Mouse (Mus musculus) hematopoietic stem cell, adult 5-6 weeks (primary cell): ENCODE data around the gene Prkag2. TPM values are rescaled to one million over a fixed set of nuclear protein-coding genes. Genes with fewer than 3 reads are reported as not detected.

Experiments
- ATAC-seq, 2 experiments: fragments of 125-278 bp in 1 of 2; replicated peaks in 1 of 2; 2 replicates each; pipeline ENCODE4 v1.8.0; 2016 to 2017; ENCODE audit warnings: inconsistent platforms in 2 of 2, mild to moderate bottlenecking in 2 of 2, moderate number of reproducible peaks in 2 of 2, low read depth in 1 of 2, moderate TSS enrichment in 1 of 2; ENCODE audit not compliant: low FRiP score in 2 of 2, poor library complexity in 2 of 2, severe bottlenecking in 2 of 2, insufficient read depth in 1 of 2, low TSS enrichment in 1 of 2
- total RNA-seq: library from RNA; stranded (forward); fragments of 172-1452, 232-1000 nt; gene quantifications from 2 replicates; pipeline ENCODE4 v1.2.3, GENCODE M21; 2017

The Prkag2 gene
- total RNA-seq, 1 experiment from 2014 or later, result 75.0 TPM

DNA sequence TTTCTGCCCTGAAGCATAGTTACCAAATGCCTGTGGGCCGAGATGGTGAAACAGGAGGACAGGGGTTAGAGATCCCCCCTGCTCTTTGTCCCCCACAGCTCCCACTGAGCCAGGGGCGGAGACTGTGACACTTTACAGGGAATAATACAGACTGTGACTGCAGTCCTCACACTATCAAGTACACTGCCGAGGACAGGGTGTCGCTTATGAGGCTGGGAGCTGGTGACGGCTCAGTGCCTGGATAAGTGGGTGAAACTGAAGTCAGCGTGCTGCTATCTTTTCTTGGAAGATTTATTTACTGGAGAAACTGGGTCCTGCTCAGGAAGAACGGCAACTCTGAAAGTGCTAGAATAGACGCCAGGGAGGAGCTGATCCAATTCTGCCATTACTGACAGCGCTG, 210.6 kb downstream of the Prkag2 start:
- ATAC-seq, result no peak

DNA sequence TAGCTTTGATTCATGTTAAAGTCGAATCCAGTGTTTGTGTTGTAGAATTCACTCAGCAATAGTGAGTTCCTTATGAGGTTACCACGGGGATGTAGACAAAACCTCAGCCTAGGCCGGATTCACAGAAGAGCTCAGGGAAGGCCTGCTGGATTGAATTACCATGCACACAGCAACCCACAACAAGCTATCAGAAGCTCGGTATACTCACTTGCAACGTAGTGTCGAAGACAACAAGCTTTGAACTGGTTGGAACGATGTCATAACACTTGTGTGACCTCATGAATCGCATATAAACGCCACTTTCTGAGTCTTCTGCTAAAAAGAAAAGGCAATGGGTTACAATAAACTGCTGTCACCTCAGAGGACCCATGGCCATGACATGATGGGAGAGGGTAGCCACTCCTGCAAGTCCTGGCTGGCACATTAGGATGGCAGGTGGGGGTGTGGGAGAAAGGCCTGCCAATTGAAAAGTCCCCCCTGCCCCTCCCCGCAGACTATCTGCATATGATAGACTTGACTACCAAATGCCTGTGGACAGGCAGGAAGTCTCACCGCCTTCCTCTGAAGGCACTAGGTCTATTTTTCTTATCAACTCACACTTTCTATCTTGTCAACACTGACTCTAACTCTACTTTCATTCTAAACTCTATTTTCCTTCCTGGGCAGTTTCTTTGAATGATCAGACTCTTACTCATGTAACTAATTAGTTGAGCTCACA, 211.4 kb downstream of the Prkag2 start:
- no peak for ATAC-seq

DNA sequence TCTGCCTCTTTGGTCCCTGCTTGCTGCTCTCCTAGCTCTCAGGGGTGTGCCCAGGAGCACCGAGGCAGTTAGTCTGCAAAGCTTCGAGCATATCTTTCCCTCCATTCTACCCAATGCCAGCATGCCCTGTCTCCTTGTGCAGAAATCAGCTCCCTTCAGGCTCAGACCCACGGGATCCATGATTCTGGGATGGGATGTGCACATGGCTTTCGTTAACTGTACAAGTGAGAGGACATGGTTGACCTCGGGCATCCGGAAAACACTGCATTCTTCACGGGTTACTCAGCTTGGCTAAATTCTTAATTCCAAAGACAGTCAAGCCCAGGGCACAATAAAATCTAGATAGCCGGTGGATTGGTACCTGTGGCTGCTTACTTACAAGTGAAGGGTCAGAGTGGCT, 213.2 kb downstream of the Prkag2 start:
- ATAC-seq, result no peak

DNA sequence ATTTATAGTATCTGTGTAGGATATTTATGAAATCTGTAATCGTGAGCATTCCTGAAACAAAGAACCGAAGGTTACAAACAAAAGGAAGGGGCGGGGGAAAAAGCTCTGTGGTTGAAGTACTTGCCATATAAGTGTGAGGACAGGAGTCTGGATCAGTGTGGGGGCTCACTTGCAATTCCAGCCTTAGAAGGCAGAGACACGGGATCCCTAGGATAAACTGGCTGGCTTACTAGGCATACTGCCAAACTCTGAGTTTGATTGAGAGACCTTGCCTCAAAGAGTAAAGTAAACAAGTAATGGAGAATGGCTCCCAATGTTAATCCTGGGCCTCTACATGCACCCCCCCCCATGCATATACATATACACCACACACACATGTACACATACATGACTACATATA, 221.7 kb downstream of the Prkag2 start:
- ATAC-seq, result no peak

DNA sequence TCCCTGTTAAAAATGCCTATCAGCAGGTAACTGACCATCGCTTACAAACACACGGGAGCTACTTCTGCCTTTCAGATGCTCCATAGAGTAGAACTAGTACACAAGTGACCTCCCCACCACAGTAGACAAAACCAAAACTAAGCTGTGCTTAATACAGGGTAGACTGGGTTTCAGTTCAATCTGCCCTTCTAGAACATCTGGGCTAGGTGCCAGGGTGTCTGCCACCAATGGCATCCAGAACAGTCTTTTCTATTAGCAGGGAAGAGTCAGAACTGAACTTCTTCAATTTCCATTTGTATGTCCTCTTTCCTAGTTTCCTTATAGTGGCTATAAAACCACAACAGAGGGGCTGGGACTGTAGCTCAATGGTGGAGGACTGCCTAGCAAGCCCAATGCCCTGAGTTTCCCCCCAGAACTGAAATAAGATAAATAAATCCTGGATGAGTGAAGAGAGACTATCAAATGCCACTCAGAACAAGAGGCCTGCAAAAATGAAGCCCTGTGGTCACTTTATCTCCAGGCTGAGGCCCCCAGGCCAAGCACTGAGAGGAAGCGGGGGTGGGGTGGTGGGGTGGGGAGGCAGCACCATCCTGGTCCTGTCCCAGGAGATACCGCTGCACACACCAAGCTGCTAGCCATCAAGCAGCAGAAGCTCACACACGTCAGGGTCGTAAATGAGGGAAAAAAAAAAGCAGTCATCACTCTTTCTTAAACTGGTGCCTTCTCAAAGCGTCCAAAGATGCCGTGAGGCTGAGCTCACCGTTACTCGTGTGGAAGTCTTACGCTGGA, 222.4 kb downstream of the Prkag2 start:
- ATAC-seq, result no peak

DNA sequence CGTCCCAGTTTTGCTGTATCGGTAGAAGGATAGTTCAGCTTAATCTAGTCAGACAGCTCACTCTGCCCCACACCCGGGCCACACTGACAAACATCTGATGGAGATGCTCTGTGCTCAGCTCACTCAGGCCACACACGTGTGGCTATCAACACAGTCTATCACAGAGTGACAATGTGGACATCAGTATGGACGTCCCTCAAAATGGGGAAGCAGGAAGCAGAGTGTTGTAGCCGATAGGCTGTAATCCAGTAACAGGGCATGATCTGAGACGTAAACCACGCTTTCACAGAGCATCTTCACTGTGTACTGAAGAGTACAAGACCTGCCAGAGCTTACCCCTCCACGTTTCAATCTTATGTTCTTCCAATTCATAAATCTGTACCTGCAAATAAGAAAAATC, 223.8 kb downstream of the Prkag2 start:
- ATAC-seq, result no peak

DNA sequence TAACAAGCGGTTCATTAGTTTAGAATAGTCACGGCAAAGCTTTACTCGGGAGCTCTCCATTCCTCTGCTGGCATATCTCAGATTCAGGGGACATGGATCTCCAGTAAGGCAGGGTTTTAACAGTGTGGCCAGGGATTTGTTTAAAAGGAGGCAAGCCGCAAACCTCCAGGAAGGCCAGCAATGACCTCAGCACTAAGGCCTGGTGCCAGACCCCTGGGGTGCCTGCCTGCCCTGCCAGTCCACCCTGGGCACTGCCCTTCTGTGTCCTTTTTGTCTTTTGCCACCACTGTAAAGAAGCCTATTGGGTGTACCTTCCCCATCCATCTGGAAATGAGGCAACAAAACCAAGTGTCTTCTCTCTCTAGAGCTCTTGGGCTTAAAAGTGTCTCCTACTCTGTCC, 226.3 kb downstream of the Prkag2 start:
- no peak for ATAC-seq

DNA sequence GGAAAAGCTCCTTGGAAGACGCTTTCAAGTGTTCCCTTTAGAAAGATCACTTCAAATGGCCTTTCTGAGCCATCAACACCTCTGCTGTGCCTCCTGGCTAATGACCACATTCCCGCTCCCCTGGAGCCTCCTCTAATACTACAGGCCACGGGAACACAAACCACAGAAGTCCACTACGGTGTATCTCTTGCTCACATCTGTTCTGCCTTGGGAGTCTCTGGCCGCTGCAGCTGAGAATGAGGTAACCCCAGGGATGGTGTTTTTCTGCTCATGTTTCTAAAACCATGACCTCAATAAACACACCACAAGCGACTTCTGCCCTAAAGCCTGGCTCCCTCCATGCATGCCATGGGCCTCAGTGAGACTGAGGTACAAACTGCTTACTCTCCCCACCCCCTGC, 227.2 kb downstream of the Prkag2 start:
- ATAC-seq, result no peak

DNA sequence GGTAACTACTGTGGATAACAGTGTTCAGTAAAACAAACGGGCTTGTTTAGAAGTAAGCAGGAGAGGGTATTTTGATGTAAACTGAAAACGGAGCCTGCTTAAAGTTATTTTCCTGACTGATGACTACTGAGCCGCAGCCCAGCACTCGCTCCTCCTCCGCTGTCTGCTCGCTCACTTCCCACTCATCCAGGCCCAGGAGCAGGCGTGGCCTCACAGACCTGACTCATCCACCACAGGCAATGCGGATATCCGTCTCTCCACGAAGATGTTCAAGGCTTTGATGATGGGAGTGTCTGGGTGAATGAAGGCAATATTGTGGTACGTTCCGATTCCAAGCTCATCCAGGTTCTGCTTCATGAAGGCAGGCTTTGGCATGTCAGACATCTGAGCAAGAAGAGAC, 229.2 kb downstream of the Prkag2 start:
- ATAC-seq, result no peak

DNA sequence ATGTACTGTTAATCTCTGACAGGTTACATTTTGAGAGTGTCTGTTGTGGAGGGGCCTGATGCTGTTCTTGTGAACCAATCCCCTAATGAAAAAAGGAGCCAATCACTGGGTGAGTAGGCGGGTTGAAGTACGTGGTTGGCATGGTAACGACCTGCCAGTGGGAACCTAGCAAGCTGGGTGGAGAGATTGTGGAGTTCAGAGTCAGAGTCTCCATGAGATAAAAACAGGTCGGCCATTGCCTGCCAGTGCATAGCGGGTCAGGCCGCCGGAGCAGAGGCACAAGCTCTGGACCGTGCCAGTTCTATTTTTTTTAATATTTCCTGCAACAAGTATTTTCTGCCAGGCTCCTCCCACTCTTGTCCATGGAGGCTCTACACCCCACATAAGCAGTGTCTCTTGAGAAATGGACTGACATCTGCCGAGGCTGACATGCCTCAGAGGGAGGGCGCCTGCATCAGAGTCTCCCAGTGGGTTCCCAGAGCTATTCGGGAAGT, 230.6 kb downstream of the Prkag2 start:
- ATAC-seq, result no peak; a peak in 1 of 4 replicates

DNA sequence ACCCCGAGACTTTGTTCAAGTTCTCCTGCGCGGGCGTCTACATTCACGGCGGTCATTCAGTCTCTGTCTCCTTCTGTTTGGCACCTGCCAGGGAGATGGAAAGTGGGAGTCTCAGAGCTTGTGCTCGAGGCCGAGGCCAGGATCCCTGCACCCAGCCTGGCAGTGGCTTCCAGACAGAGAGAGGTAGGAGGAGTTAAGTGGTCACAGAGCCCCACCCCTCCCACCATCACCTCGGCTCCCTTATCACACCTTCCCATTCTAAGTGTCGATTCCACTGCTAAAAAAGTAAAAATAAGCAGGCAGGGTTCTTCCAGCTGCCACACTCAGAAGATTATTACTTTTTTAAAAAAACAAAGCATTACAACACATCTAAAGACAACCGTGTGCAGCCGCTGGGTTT, 236.6 kb downstream of the Prkag2 start:
- ATAC-seq, result no peak

DNA sequence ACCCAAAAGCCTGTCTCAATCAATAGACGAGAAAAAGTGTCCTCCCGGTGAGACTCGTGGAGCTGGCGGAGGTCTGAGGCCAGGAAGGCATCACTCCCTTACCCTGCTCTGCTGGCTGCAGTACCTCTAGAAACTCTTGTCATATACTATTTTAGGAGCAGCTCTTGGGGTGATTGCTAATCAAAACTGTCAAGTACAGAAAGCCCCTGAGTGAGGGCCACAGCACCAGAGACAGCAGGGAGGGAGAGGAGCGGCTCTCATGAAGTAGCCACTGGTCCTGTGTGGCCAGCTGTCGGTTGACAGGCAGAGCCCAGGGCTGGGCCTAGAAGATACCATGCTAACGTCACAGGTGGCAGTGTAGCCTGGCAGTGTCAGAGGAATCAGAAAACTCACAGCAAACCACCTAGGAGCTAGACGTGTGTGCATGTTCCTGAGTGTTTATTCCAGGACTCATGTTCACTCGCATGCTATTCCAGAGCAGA, 239.0 kb downstream of the Prkag2 start:
- ATAC-seq, result no peak

DNA sequence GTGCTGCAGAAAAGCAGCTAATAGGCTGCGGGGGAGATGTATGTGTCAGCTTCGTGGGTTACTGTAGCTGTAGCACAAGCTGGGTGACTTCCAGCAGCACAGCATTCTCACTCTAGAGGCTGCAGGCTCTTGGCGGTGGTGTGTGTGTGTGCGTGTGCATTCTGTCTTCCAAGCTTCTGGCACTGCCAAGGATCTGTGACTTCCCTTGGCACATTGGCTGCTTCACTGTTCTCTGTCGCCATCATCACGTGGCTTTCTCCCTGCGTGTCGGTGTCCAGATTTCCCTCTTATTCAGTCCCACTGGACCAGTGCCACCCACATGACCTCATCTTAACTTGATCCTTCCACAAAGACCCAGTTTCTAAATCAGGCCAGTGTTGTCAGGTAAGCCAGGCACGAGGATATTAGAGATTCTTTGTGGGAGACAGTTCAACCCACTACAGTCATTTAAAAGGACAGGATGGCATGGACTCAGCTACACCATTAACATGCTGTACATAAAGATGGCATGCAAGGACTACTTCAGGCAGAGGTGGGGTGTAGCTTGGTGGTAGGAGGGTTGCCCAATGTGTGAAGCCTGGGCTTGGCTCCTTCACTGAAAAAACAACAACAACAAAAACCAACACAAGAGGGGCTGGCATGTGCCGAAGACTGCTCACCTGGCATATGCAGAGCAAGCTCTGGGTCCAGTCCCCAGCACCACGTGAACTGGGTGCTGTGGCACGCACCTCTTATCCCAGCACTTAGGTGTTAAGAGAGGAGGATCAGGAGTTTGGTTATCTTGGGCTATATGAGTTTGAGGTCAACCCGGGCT, 239.6 kb downstream of the Prkag2 start:
- no peak; a peak in 1 of 4 replicates for ATAC-seq

DNA sequence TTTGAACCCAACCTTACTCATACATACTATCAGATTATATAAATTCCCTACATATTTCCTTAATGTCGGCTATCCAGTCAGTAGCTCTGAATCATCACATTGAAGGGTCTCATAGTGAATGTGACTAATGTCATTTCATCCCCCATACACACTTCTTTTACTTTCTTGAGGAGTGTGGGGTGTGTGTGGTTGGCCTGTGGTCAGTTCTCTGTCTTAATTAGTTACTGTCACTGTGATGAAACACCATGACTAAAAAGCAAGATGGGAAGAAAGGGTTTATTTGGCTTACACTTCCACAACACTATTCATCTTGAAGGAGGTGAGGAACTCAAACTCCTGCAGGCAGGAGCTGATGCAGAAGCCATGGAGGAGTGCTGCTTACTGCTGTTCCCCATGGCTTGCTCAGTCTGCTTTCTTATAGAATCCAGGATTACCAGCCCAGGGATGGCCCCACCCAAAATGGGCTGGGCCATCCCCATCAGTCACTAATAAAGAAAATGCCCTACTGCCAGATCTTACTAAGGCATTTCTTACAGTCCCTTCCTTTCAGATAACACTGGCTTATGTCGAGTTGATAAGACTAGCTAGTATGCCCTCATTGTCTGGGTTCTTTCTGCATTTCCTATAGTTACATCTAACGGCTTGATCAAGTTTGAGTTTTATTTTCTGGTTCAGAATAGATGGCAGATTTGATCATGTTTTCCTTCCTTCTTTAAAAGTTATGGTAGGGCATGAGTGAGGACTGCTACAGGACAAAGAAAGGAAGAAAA, 240.5 kb downstream of the Prkag2 start:
- ATAC-seq, result no peak; a peak in 1 of 4 replicates

DNA sequence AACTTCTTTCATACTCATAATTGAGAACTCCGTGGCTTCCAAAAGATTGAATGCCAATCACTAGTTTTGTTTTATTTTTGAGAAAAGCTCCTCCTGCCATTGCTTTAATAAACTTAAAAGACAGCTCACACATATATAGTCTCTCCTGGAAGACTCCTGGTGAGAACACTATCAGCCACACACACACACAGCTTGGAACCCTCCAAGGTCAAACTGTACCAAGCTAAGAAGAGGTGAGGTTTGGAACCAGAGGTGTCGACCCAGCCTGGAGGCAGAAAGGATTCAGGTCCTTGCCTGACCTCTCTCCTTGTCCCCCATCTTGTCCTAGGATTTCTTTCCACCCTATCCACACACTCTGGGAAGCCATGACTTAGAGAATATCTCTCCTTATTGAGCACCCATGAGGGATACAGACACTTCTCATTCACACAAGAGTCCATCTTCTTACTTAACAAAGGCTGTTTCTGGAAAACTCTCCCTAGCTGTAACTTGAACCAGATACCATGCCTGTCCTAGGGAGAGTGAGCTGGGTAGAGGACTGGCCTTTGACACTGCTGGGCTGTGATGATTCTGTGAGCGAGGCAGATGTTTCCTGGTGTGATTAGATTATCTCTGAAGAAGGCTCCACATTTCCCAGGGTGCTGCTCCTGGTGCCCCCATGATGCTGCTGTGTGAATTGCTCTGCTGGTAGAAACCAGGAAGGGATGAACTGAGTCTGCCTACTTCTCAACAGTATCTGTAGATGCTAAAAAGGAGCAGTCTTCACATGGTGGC, 245.4 kb downstream of the Prkag2 start:
- ATAC-seq, result peak in 1 of 2 experiments; percentile 36; a peak in 1 of 4 replicates

DNA sequence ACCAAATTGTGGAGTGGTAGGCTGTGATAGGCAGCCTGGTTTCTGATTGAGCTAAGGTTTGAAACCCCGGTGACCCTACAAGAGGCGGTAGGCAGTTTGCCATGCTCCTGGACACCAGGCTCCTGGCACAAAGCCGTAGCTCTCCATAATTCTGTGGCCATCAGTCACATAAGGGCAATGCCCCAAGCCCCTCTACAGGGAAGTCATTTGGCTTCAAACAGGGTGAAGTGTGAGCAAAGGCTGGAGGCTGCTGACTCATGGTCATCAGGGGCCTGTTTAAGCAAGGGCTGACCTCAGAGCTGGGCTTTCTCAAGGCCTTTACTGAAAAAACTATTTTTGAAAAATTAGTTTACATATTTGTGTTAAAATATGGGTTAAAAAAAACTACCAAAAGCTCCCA, 246.2 kb downstream of the Prkag2 start:
- no peak for ATAC-seq
